ENCODE assay signal across 9 mouse cellular contexts in the genomic region with DNA sequence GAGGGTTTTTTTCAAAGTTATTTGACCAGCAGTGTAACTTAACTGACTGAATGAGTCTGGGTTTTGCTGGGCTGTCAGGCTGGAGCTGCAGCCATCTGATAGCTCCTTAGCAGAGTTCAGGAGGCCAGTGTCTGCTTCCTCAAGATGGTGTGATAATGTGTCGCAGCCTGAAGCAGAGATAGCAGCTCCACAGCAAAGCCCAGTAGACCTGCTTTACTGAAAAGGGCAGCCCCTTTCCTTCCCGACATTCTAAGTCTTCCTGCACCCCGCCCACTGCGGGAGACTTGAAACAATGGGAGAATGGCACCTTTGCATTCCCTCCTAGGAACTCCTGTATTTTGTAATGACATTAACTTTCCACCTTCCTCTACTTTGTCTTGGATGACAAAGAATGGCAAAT. TPM values are rescaled to one million over a fixed set of nuclear protein-coding genes. Genes with fewer than 3 reads are reported as not detected.
DNase-seq lines count a peak whose midpoint lies in the region; ATAC-seq and TF ChIP-seq lines count a peak whose summit lies in the region.
"Had no signal": no experiment of that assay in that cellular context is flagged by ENCODE, and none has a peak within 500 bp of the region (broad histone marks: within the 10 kb centered on the region; RNA-seq: fewer than 3 reads in every experiment).

No protein-coding gene starts in this region.

- no peak overlapping the region for H3K4me2 ChIP-seq in heart, embryonic 15.5 days
- H3K4me2 ChIP-seq in liver, embryonic 11.5 days = 0 out of 2 replicates have a peak overlapping the region, but pooled peaks have one; percentile 12
- H3K4me2 ChIP-seq in stomach, embryonic 16.5 days (ENCODE audit: low read depth, low read length) = no peak overlapping the region
- no peak overlapping the region for H3K4me2 ChIP-seq in forebrain, embryonic 16.5 days (ENCODE audit: low read length)
- H3K4me2 ChIP-seq in midbrain, embryonic 13.5 days (replicated peaks) = no peak overlapping the region

- no peaks in the 10 kb centered on the region for H3K27me3 ChIP-seq in heart, embryonic 15.5 days
- no peaks in the 10 kb centered on the region for H3K27me3 ChIP-seq in liver, embryonic 11.5 days (replicated peaks; ENCODE audit: control insufficient read depth, insufficient read depth, low read length)
- H3K27me3 ChIP-seq in stomach, embryonic 16.5 days (ENCODE audit: control insufficient read depth, insufficient read depth, low read length) = no peaks in the 10 kb centered on the region
- no peaks in the 10 kb centered on the region for H3K27me3 ChIP-seq in forebrain, embryonic 16.5 days (replicated peaks; ENCODE audit: control insufficient read depth, insufficient read depth, low read length)
- H3K27me3 ChIP-seq in midbrain, embryonic 13.5 days = no peaks in the 10 kb centered on the region

- no peaks in the 10 kb centered on the region for H3K36me3 ChIP-seq in heart, embryonic 15.5 days
- no peaks in the 10 kb centered on the region for H3K36me3 ChIP-seq in liver, embryonic 11.5 days (ENCODE audit: control insufficient read depth, insufficient read depth, low read length)
- no peaks in the 10 kb centered on the region for H3K36me3 ChIP-seq in stomach, embryonic 16.5 days (ENCODE audit: control insufficient read depth, insufficient read depth, low read length)
- H3K36me3 ChIP-seq in forebrain, embryonic 16.5 days (ENCODE audit: control insufficient read depth, insufficient read depth) = no peaks in the 10 kb centered on the region
- H3K36me3 ChIP-seq in midbrain, embryonic 13.5 days = no peaks in the 10 kb centered on the region

- no peak for TF ChIP-seq CTCF in layer of hippocampus, adult 2 months (conservative IDR thresholded peaks at IDR 0.05)

- H3K9me3 ChIP-seq in heart, embryonic 15.5 days (replicated peaks) = no peaks in the 10 kb centered on the region
- H3K9me3 ChIP-seq in liver, embryonic 11.5 days (ENCODE audit: control insufficient read depth, low read length) = no peaks in the 10 kb centered on the region
- H3K9me3 ChIP-seq in stomach, embryonic 16.5 days (replicated peaks; ENCODE audit: control insufficient read depth, low read length) = no peaks in the 10 kb centered on the region
- H3K9me3 ChIP-seq in forebrain, embryonic 16.5 days (ENCODE audit: control insufficient read depth, low read length) = no peaks in the 10 kb centered on the region
- no peaks in the 10 kb centered on the region for H3K9me3 ChIP-seq in midbrain, embryonic 13.5 days

- H3K4me3 ChIP-seq in layer of hippocampus, adult 2 months = no peak overlapping the region
- no peak overlapping the region for H3K4me3 ChIP-seq in heart, embryonic 15.5 days
- no peak overlapping the region for H3K4me3 ChIP-seq in liver, embryonic 11.5 days (ENCODE audit: low read depth, low read length)
- H3K4me3 ChIP-seq in stomach, embryonic 16.5 days (replicated peaks; ENCODE audit: low read length) = no peak overlapping the region
- H3K4me3 ChIP-seq in forebrain, embryonic 16.5 days (replicated peaks; ENCODE audit: low read length) = no peak overlapping the region
- no peak overlapping the region for H3K4me3 ChIP-seq in midbrain, embryonic 13.5 days (replicated peaks)

- DNase-seq in layer of hippocampus, adult 2 months (ENCODE audit: low spot score in 2 of 2) = no peak
- DNase-seq in layer of hippocampus, adult 18-20 months (ENCODE audit: low spot score in 2 of 2) = no peak
- DNase-seq in liver, embryonic 11.5 days (ENCODE audit: low spot score) = no peak
- no peak for DNase-seq in thymus, postnatal 4 days
- DNase-seq: cerebellum, postnatal 10 days had no signal

- H3K27ac ChIP-seq in layer of hippocampus, adult 2 months = peak overlapping the region; percentile 36; the same call in 1 of the 2 replicates
- H3K27ac ChIP-seq in heart, embryonic 15.5 days = peak overlapping the region; percentile 58
- H3K27ac ChIP-seq in liver, embryonic 11.5 days (ENCODE audit: low read depth, low read length) = no peak overlapping the region
- peak overlapping the region; percentile 25; the same call in 1 of the 2 replicates for H3K27ac ChIP-seq in stomach, embryonic 16.5 days (ENCODE audit: low read length)
- no peak overlapping the region for H3K27ac ChIP-seq in forebrain, embryonic 16.5 days (ENCODE audit: low read length)
- H3K27ac ChIP-seq in midbrain, embryonic 13.5 days = no peak overlapping the region

- H3K4me1 ChIP-seq in heart, embryonic 15.5 days (replicated peaks) = no peaks in the 10 kb centered on the region
- peaks cover 5% of the 10 kb centered on the region for H3K4me1 ChIP-seq in liver, embryonic 11.5 days (replicated peaks; ENCODE audit: control insufficient read depth, insufficient read depth, low read length)
- H3K4me1 ChIP-seq in stomach, embryonic 16.5 days (ENCODE audit: control insufficient read depth, insufficient read depth, low read length) = no peaks in the 10 kb centered on the region
- H3K4me1 ChIP-seq in forebrain, embryonic 16.5 days (replicated peaks; ENCODE audit: control insufficient read depth, insufficient read depth, low read length) = no peaks in the 10 kb centered on the region
- H3K4me1 ChIP-seq in midbrain, embryonic 13.5 days (replicated peaks) = no peaks in the 10 kb centered on the region

- H3K9ac ChIP-seq in heart, embryonic 15.5 days = no peak overlapping the region
- no peak overlapping the region for H3K9ac ChIP-seq in liver, embryonic 11.5 days (ENCODE audit: low read depth, low read length)
- H3K9ac ChIP-seq in stomach, embryonic 16.5 days (ENCODE audit: low read length) = no peak overlapping the region
- H3K9ac ChIP-seq in forebrain, embryonic 16.5 days (replicated peaks; ENCODE audit: low read depth, low read length) = no peak overlapping the region
- H3K9ac ChIP-seq in midbrain, embryonic 13.5 days (replicated peaks) = no peak overlapping the region

- no peak for ATAC-seq in heart, embryonic 15.5 days (replicated peaks; ENCODE audit: insufficient number of reproducible peaks, insufficient read depth, low FRiP score, low read depth)
- peak; percentile 75; the same call in 1 of the 2 replicates for ATAC-seq in liver, embryonic 11.5 days (replicated peaks; ENCODE audit: low FRiP score)
- 0 out of 2 replicates have a peak, but pooled peaks have one; percentile 44 for ATAC-seq in stomach, embryonic 16.5 days (ENCODE audit: insufficient read depth, low FRiP score)
- no peak for ATAC-seq in forebrain, embryonic 16.5 days
- ATAC-seq in midbrain, embryonic 13.5 days = no peak

- 37% methylated on average over 4 of the region's 4 CpGs for WGBS in heart, embryonic 15.5 days
- 29% methylated on average over 4 of the region's 4 CpGs for WGBS in liver, embryonic 11.5 days
- 34% methylated on average over 4 of the region's 4 CpGs for WGBS in stomach, embryonic 16.5 days
- 72% methylated on average over 4 of the region's 4 CpGs for WGBS in forebrain, embryonic 16.5 days
- WGBS in midbrain, embryonic 13.5 days = 70% methylated on average over 4 of the region's 4 CpGs

RNA-seq across cellular contexts. Expression of gene Entpd1, which starts 24.9 kb away (rescaled TPM):
- total RNA-seq in layer of hippocampus, adult 2 months (2021) = 10 to 100 TPM; 17.2 to 18.5 TPM
- 10 to 100 TPM; 14.2 to 14.6 TPM for total RNA-seq in layer of hippocampus, adult 18-20 months (2021)
- polyA plus RNA-seq in heart, embryonic 15.5 days (2015; fragmentation: Nextera tagmentation; extraction: Ambion mirVana) = 8.9 and 12.8 TPM in 2 replicates
- polyA plus RNA-seq in liver, embryonic 11.5 days (2014; fragmentation: Nextera tagmentation; extraction: Ambion mirVana) = 3.0 and 3.8 TPM in 2 replicates
- polyA plus RNA-seq in stomach, embryonic 16.5 days (2015; fragmentation: Nextera tagmentation; extraction: Ambion mirVana) = 14.0 and 16.2 TPM in 2 replicates
- polyA plus RNA-seq in forebrain, embryonic 16.5 days (2015; fragmentation: Nextera tagmentation; extraction: Ambion mirVana) = 7.8 and 8.5 TPM in 2 replicates
- polyA plus RNA-seq in midbrain, embryonic 13.5 days (2015; fragmentation: Nextera tagmentation; extraction: Ambion mirVana) = 7.9 and 9.8 TPM in 2 replicates

RNA-seq across cellular contexts. Expression of gene Tctn3, which starts 25.1 kb away (rescaled TPM):
- 10 to 100 TPM; 14.6 to 18.5 TPM for total RNA-seq in layer of hippocampus, adult 2 months (2021)
- 10 to 100 TPM; 15.1 to 16.6 TPM for total RNA-seq in layer of hippocampus, adult 18-20 months (2021)
- polyA plus RNA-seq in heart, embryonic 15.5 days (2015; fragmentation: Nextera tagmentation; extraction: Ambion mirVana) = 9.6 TPM in 2 replicates
- 4.9 and 5.0 TPM in 2 replicates for polyA plus RNA-seq in liver, embryonic 11.5 days (2014; fragmentation: Nextera tagmentation; extraction: Ambion mirVana)
- 9.2 and 9.4 TPM in 2 replicates for polyA plus RNA-seq in stomach, embryonic 16.5 days (2015; fragmentation: Nextera tagmentation; extraction: Ambion mirVana)
- polyA plus RNA-seq in forebrain, embryonic 16.5 days (2015; fragmentation: Nextera tagmentation; extraction: Ambion mirVana) = 13.3 and 14.2 TPM in 2 replicates
- polyA plus RNA-seq in midbrain, embryonic 13.5 days (2015; fragmentation: Nextera tagmentation; extraction: Ambion mirVana) = 12.1 and 13.6 TPM in 2 replicates

RNA-seq across cellular contexts. Expression of gene Aldh18a1, which starts 48.8 kb away (rescaled TPM):
- 10 to 100 TPM; 21.2 to 22.3 TPM for total RNA-seq in layer of hippocampus, adult 2 months (2021)
- total RNA-seq in layer of hippocampus, adult 18-20 months (2021) = 10 to 100 TPM; 19.6 to 22.3 TPM
- polyA plus RNA-seq in heart, embryonic 15.5 days (2015; fragmentation: Nextera tagmentation; extraction: Ambion mirVana) = 41.3 and 55.2 TPM in 2 replicates
- 103 and 114 TPM in 2 replicates for polyA plus RNA-seq in liver, embryonic 11.5 days (2014; fragmentation: Nextera tagmentation; extraction: Ambion mirVana)
- 109 and 110 TPM in 2 replicates for polyA plus RNA-seq in stomach, embryonic 16.5 days (2015; fragmentation: Nextera tagmentation; extraction: Ambion mirVana)
- 83.4 and 85.1 TPM in 2 replicates for polyA plus RNA-seq in forebrain, embryonic 16.5 days (2015; fragmentation: Nextera tagmentation; extraction: Ambion mirVana)
- 76.2 and 76.4 TPM in 2 replicates for polyA plus RNA-seq in midbrain, embryonic 13.5 days (2015; fragmentation: Nextera tagmentation; extraction: Ambion mirVana)

Comparison
In these comparisons a context has a peak if more than half of its experiments do, and no peak if none do; other contexts are left out.
1. H3K27ac ChIP-seq: peak in layer of hippocampus, adult 2 months (single experiment), heart, embryonic 15.5 days (single experiment) and stomach, embryonic 16.5 days (single experiment); none in liver, embryonic 11.5 days (single experiment), forebrain, embryonic 16.5 days (single experiment) and midbrain, embryonic 13.5 days (single experiment).
2. ATAC-seq: peak in liver, embryonic 11.5 days (single experiment) and stomach, embryonic 16.5 days (single experiment); none in heart, embryonic 15.5 days (single experiment), forebrain, embryonic 16.5 days (single experiment) and midbrain, embryonic 13.5 days (single experiment).